Mouse (Mus musculus): ENCODE results near the gene Galm. TPM values are rescaled to one million over a fixed set of nuclear protein-coding genes. Genes with fewer than 3 reads are reported as not detected.

Gene Galm
- polyA plus RNA-seq, 1 experiment from 2014 or later = 18.2 TPM

- Histone ChIP-seq H3K4me2 (no peak overlapping the region), H3K4me3 (replicated peaks) (no peak overlapping the region), H3K4me1 (peaks cover 20% of the 10 kb centered on the region), H3K27me3 (no peaks in the 10 kb centered on the region; the same call in 1 of the 2 replicates), H3K36me3 (no peaks in the 10 kb centered on the region), H3K27ac (no peak overlapping the region), H3K9me3 (replicated peaks) (no peaks in the 10 kb centered on the region), H3K9ac (no peak overlapping the region)
- 25% methylated on average over 2 of the region's 2 CpGs for WGBS
- no peak for ATAC-seq (replicated peaks; ENCODE audit: low FRiP score)
These were observed 30.1 kb upstream of the Galm start for GRCm38 (mm10) chr17:80097221-80097620.

- H3K4me3 ChIP-seq (replicated peaks) = no peak overlapping the region
- no peak for ATAC-seq (replicated peaks; ENCODE audit: low FRiP score)
- H3K4me2 ChIP-seq = no peak overlapping the region
- no peaks in the 10 kb centered on the region for H3K27me3 ChIP-seq
- H3K9ac ChIP-seq = no peak overlapping the region
- H3K27ac ChIP-seq = no peak overlapping the region
- H3K4me1 ChIP-seq = peaks cover 20% of the 10 kb centered on the region
- 77% methylated on average over 6 of the region's 6 CpGs for WGBS
- H3K9me3 ChIP-seq (replicated peaks) = no peaks in the 10 kb centered on the region
- H3K36me3 ChIP-seq = no peaks in the 10 kb centered on the region
These were observed 27.4 kb upstream of the Galm start for GRCm38 (mm10) chr17:80099823-80100222.

GRCm38 (mm10) chr17:80105348-80105978 lies 21.8 kb upstream of the Galm start:
- H3K9me3 ChIP-seq (replicated peaks) = no peaks in the 10 kb centered on the region
- no peaks in the 10 kb centered on the region for H3K27me3 ChIP-seq
- H3K4me3 ChIP-seq (replicated peaks) = no peak overlapping the region
- WGBS = 79% methylated on average over 10 of the region's 10 CpGs
- H3K9ac ChIP-seq = no peak overlapping the region
- no peaks in the 10 kb centered on the region for H3K36me3 ChIP-seq
- H3K4me1 ChIP-seq = no peaks in the 10 kb centered on the region
- ATAC-seq (replicated peaks; ENCODE audit: low FRiP score) = no peak
- H3K27ac ChIP-seq = no peak overlapping the region
- H3K4me2 ChIP-seq = no peak overlapping the region

GRCm38 (mm10) chr17:80112665-80113305 lies 14.5 kb upstream of the Galm start:
- Histone ChIP-seq H3K27me3 (no peaks in the 10 kb centered on the region), H3K4me3 (replicated peaks) (no peak overlapping the region), H3K9ac (no peak overlapping the region), H3K4me2 (no peak overlapping the region), H3K36me3 (no peaks in the 10 kb centered on the region), H3K27ac (no peak overlapping the region), H3K4me1 (no peaks in the 10 kb centered on the region), H3K9me3 (replicated peaks) (no peaks in the 10 kb centered on the region)
- 76% methylated on average over 5 of the region's 5 CpGs for WGBS
- ATAC-seq (replicated peaks; ENCODE audit: low FRiP score) = no peak

DNA sequence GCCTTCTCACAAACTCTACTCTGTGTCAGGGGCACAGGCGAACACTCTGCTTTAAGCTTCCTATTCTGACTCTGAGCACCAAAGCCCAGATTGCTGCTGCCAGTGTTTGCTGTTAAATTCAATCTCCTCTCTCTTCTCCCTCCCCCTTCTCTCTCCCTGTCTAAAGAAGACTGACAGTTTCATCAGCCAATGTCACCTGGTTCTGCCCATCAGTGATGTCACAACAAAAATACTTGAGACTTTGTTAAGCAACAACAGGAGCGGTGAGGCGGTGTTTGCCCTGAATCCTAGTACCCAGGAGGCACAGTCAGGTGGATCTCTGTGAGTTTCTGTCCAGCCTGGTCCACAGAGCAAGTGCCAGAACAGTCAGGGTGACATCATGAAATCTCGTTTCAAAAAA lies 13.8 kb upstream of the Galm start:
- Histone ChIP-seq H3K4me1 (no peaks in the 10 kb centered on the region), H3K27me3 (no peaks in the 10 kb centered on the region), H3K9me3 (replicated peaks) (no peaks in the 10 kb centered on the region), H3K9ac (no peak overlapping the region), H3K4me3 (replicated peaks) (no peak overlapping the region), H3K27ac (no peak overlapping the region), H3K4me2 (no peak overlapping the region), H3K36me3 (no peaks in the 10 kb centered on the region)
- ATAC-seq (replicated peaks; ENCODE audit: low FRiP score) = no peak
- 90% methylated on average over 4 of the region's 4 CpGs for WGBS

DNA sequence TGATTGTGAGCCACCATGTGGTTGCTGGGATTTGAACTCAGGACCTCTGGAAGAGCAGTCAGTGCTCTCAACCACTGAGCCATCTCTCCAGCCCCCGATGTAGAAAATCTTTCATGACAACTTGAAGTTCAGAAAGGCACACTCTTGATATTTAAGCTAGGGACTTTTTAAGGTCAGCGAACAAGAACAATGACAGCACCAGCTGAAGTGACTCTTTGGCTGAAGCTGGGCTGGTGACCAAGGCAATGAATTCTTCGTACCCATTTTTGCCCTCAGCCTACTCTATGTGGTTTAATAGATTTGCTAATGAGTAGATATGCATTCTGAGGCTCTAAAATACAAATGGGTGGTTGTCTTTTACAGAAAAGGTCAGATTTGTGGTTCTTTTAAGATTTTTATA lies 6.9 kb upstream of the Galm start:
- H3K27ac ChIP-seq = no peak overlapping the region
- 81% methylated on average over 3 of the region's 3 CpGs for WGBS
- H3K4me3 ChIP-seq (replicated peaks) = no peak overlapping the region
- no peak for ATAC-seq (replicated peaks; ENCODE audit: low FRiP score)
- no peaks in the 10 kb centered on the region for H3K27me3 ChIP-seq
- no peak overlapping the region for H3K9ac ChIP-seq
- no peaks in the 10 kb centered on the region for H3K9me3 ChIP-seq (replicated peaks)
- no peak overlapping the region for H3K4me2 ChIP-seq
- H3K36me3 ChIP-seq = no peaks in the 10 kb centered on the region
- H3K4me1 ChIP-seq = peaks cover 3% of the 10 kb centered on the region; the same call in 1 of the 2 replicates

- no peak overlapping the region for H3K4me2 ChIP-seq
These were observed 5.4 kb upstream of the Galm start for GRCm38 (mm10) chr17:80121833-80122232.

DNA sequence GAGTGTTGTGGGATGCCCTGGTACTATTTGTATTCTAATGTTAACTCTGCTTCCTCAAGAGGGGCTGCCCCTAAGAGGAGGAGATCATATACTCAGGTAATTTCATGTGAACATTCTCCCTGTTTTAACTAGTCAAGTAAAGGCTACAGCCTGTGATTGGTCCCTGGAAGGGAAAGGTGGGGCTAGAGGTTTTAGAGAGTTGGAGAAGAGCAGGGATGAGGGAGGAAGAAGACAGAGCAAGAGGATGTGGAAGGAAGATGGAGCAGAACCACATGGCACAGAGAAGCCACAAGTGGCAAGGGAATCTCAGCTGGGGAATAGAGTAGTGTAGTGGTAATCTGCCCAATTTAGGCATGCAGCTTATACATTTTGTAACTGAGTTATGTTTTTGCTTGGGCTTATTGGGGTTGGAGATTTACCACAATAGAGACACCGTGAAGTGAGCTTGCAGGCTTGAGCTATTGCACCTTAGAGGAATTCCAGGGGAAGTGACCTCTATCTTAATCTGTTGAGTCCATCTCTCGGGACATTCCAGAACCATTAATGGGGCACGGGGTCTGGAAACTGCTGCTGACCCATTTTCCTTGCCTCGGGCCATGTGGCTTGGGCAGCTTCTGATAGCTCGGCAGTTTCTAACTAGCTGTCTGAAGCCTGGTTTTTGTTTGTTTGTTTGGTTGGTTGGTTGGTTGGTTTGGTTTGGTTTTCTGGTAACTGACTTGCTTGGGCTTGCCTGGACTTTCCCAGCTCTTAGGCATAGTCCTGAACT lies 2.1 kb upstream of the Galm start:
- no peak overlapping the region for H3K9ac ChIP-seq
- H3K4me1 ChIP-seq = peaks cover 17% of the 10 kb centered on the region
- ATAC-seq (replicated peaks; ENCODE audit: low FRiP score) = no peak
- no peaks in the 10 kb centered on the region for H3K27me3 ChIP-seq
- no peaks in the 10 kb centered on the region for H3K36me3 ChIP-seq
- no peak overlapping the region for H3K4me3 ChIP-seq (replicated peaks)
- H3K9me3 ChIP-seq (replicated peaks) = no peaks in the 10 kb centered on the region
- no peak overlapping the region for H3K4me2 ChIP-seq
- no peak overlapping the region for H3K27ac ChIP-seq
- WGBS = 72% methylated on average over 5 of the region's 5 CpGs

More at GRCm38 (mm10) chr17:80121833-80122232, 5.4 kb upstream of the Galm start:
- Histone ChIP-seq H3K4me1 (peaks cover 3% of the 10 kb centered on the region; the same call in 1 of the 2 replicates), H3K27ac (no peak overlapping the region), H3K9me3 (replicated peaks) (no peaks in the 10 kb centered on the region), H3K4me3 (replicated peaks) (no peak overlapping the region), H3K27me3 (no peaks in the 10 kb centered on the region), H3K36me3 (no peaks in the 10 kb centered on the region), H3K9ac (no peak overlapping the region)
- 62% methylated on average over 1 of the region's 1 CpGs for WGBS
- no peak for ATAC-seq (replicated peaks; ENCODE audit: low FRiP score)

GRCm38 (mm10) chr17:80126166-80126565 lies 1.1 kb upstream of the Galm start:
- Histone ChIP-seq H3K36me3 (no peaks in the 10 kb centered on the region), H3K4me3 (replicated peaks) (no peak overlapping the region), H3K9ac (no peak overlapping the region), H3K27ac (no peak overlapping the region), H3K4me2 (no peak overlapping the region), H3K9me3 (replicated peaks) (no peaks in the 10 kb centered on the region), H3K27me3 (no peaks in the 10 kb centered on the region), H3K4me1 (peaks cover 17% of the 10 kb centered on the region)
- WGBS = 90% methylated on average over 6 of the region's 6 CpGs
- ATAC-seq (replicated peaks; ENCODE audit: low FRiP score) = no peak

- peaks cover 24% of the 10 kb centered on the region for H3K4me1 ChIP-seq
- H3K36me3 ChIP-seq = no peaks in the 10 kb centered on the region
- peak overlapping the region; percentile 90; the same call in 1 of the 2 replicates for H3K27ac ChIP-seq
- 77% methylated on average over 13 of the region's 13 CpGs for WGBS
- H3K4me3 ChIP-seq (replicated peaks) = peak overlapping the region; percentile 59
- H3K9ac ChIP-seq = peak overlapping the region; percentile 58; the same call in 1 of the 2 replicates
- H3K4me2 ChIP-seq = peak overlapping the region; percentile 87
- H3K27me3 ChIP-seq = no peaks in the 10 kb centered on the region
- no peak for ATAC-seq (replicated peaks; ENCODE audit: low FRiP score)
- H3K9me3 ChIP-seq (replicated peaks) = no peaks in the 10 kb centered on the region
These were observed 1.3 kb downstream of the Galm start for GRCm38 (mm10) chr17:80128476-80128990.

GRCm38 (mm10) chr17:80129387-80129786 lies 2.1 kb downstream of the Galm start:
- ATAC-seq (replicated peaks; ENCODE audit: low FRiP score) = no peak
- Histone ChIP-seq H3K4me3 (replicated peaks) (no peak overlapping the region), H3K27ac (peak overlapping the region; percentile 29; the same call in 1 of the 2 replicates)

More at GRCm38 (mm10) chr17:80129387-80129786, 2.1 kb downstream of the Galm start:
- H3K9me3 ChIP-seq (replicated peaks) = no peaks in the 10 kb centered on the region
- no peaks in the 10 kb centered on the region for H3K36me3 ChIP-seq
- peaks cover 24% of the 10 kb centered on the region for H3K4me1 ChIP-seq
- H3K9ac ChIP-seq = no peak overlapping the region
- H3K4me2 ChIP-seq = no peak overlapping the region
- H3K27me3 ChIP-seq = no peaks in the 10 kb centered on the region
- WGBS = 60% methylated on average over 4 of the region's 4 CpGs

All from kidney, embryonic 15.5 days (tissue).